Mouse (Mus musculus): ENCODE measurements around the gene Fxr2. TPM values are rescaled to one million over a fixed set of nuclear protein-coding genes. Genes with fewer than 3 reads are reported as not detected.
A peak's percentile ranks its signal among the peaks of the same experiment; 100 is the strongest.
"Not testable (repeated sequence)": the region's sequence is repeated elsewhere in the genome, so short reads cannot be mapped to it uniquely, and the experiment has no call there.

Gene Fxr2
- polyA plus RNA-seq, 1 experiment from 2014 or later = 47.7 TPM

DNA sequence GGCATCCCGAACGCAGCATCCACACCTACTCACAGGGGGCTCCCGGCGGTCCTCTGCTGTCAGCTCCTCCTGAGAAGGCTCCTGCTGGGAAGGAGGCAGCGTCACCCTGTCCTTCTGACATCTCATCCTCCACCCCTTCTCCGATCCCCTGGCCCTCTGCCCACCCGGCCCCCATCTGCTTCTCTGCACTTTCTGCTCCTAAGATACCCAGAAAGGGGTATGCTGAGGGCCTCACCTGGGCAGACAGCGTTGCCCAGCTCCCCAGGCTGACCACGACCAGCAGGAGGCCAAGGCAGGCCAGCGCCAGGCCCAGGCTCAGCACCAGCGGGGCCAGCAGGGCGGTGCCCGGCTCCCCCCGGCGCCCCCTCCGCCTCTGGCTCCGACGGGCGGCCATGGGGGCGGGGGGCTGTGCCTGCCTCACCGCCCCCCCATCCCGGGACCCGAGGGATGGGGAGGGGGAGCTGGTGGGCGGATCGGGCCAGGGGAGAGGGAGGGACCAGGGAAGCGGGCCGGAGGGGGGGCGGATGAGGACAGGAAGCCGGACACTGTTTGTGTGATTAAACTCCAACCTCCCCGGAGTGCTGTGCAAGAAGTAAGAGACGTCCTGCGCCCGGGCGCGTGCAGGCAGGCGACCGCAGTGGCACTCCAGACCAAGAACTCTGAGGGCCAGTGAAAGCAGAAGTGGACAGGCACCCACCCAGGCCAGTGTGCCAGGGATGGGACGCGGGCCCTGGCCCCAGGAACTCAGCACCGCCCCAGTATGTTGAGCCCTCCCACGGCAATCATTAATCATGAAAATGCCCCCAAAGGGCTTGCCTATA is 62.8 kb downstream of the Fxr2 start, which contains the start of the genes Tnfsf12 and Tnfsfm13:
Gene Tnfsf12, minus strand, starts transcription at position 489 of the 821 bp plus-strand sequence.
Gene Tnfsfm13, minus strand, starts transcription at position 738 of the 821 bp plus-strand sequence.
- H3K4me1 ChIP-seq (replicated peaks; ENCODE audit: control insufficient read depth, insufficient read depth, low read length) = peaks cover 11% of the 10 kb centered on the region
- peak within 1 kb of the TSS; percentile 44 for H3K4me3 ChIP-seq (replicated peaks; ENCODE audit: low read length)
- no peaks in the 10 kb centered on the region for H3K27me3 ChIP-seq (replicated peaks; ENCODE audit: control insufficient read depth, insufficient read depth, low read length)
- H3K9ac ChIP-seq (replicated peaks; ENCODE audit: low read depth, low read length) = peak within 1 kb of the TSS; percentile 68
- peak; percentile 20; the same call in 1 of the 2 replicates for ATAC-seq
- WGBS = 2% methylated on average over 41 of the region's 41 CpGs
- no peak within 1 kb of the TSS for H3K27ac ChIP-seq (ENCODE audit: low read length)
- no peaks in the 10 kb centered on the region for H3K36me3 ChIP-seq (ENCODE audit: control insufficient read depth, insufficient read depth)
- H3K9me3 ChIP-seq (ENCODE audit: control insufficient read depth, low read length) = no peaks in the 10 kb centered on the region
- H3K4me2 ChIP-seq (ENCODE audit: low read length) = peak within 1 kb of the TSS; percentile 90

DNA sequence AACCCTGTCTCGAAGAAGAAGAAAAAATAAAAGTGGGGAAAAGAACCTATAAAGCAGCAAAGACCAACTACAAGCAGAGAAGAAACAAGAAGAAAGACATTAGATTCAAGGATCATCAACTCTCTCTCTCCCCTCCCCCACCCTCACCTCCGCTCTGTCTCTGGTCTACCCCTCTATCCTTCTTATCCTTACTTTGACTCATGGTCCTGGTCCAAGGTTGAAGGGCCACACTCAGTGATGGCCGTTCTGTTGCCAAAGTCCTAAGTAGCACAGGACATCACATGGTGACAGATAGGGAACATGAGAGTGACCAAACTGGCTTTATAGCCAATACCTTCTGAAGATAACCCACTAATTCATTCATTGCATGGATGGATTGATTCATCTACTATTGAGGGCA is 64.6 kb downstream of the Fxr2 start:
- no peaks in the 10 kb centered on the region for H3K27me3 ChIP-seq (replicated peaks; ENCODE audit: control insufficient read depth, insufficient read depth, low read length)

DNA sequence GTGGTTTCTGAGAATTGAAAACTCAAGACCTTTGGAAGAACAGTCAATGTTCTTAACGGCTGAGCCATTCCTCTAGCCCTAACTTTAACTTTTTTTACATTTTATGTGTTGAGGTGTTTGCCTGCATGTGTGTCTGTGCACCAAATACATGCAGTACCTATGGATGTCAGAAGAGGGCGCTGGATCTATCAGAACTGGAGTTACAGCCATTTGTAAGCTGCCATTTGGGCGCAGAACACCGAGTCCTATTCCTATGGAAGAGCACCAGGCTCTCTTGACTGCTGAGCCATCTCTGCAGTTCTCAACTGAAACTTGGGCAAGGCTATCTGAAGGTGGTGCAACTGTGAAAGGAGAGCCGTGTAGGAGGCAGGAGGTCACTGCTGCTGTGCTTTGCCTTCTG is 65.8 kb downstream of the Fxr2 start:
- Histone ChIP-seq H3K27me3 (replicated peaks; ENCODE audit: control insufficient read depth, insufficient read depth, low read length) (no peaks in the 10 kb centered on the region), H3K4me3 (replicated peaks; ENCODE audit: low read length) (no peak overlapping the region), H3K9me3 (ENCODE audit: control insufficient read depth, low read length) (no peaks in the 10 kb centered on the region), H3K36me3 (ENCODE audit: control insufficient read depth, insufficient read depth) (no peaks in the 10 kb centered on the region), H3K27ac (ENCODE audit: low read length) (no peak overlapping the region), H3K4me2 (ENCODE audit: low read length) (no peak overlapping the region), H3K9ac (replicated peaks; ENCODE audit: low read depth, low read length) (no peak overlapping the region), H3K4me1 (replicated peaks; ENCODE audit: control insufficient read depth, insufficient read depth, low read length) (peaks cover 11% of the 10 kb centered on the region)
- no peak for ATAC-seq
- WGBS = 70% methylated on average over 5 of the region's 5 CpGs

More for the DNA sequence above, 64.6 kb downstream of the Fxr2 start:
- no peak for ATAC-seq
- H3K4me3 ChIP-seq (replicated peaks; ENCODE audit: low read length) = no peak overlapping the region
- no peak overlapping the region for H3K9ac ChIP-seq (replicated peaks; ENCODE audit: low read depth, low read length)
- H3K9me3 ChIP-seq (ENCODE audit: control insufficient read depth, low read length) = no peaks in the 10 kb centered on the region
- no peaks in the 10 kb centered on the region for H3K36me3 ChIP-seq (ENCODE audit: control insufficient read depth, insufficient read depth)
- peaks cover 11% of the 10 kb centered on the region for H3K4me1 ChIP-seq (replicated peaks; ENCODE audit: control insufficient read depth, insufficient read depth, low read length)
- H3K27ac ChIP-seq (ENCODE audit: low read length) = no peak overlapping the region
- WGBS = 86% methylated on average over 2 of the region's 3 CpGs
- H3K4me2 ChIP-seq (ENCODE audit: low read length) = no peak overlapping the region

DNA sequence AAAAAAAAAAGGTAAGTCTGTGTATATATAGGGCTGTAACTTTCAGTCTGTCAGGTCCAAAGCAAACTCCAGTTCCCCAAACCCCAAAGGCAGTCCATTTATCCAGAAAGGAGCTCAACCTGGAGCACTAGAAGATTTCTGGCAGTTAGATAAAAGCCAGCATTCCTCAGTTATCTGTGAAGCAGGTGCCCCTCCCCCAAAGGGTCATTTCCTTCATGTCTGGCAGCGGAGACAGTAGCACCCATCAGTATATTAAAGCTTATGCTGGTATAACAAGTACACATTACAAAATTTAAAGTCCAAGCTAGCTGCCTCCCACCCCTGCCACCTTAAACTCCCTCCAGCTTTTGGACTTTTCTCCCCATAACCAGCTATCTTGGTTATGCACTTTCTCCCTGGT is 66.8 kb downstream of the Fxr2 start:
- no peak overlapping the region for H3K9ac ChIP-seq (replicated peaks; ENCODE audit: low read depth, low read length)
- no peaks in the 10 kb centered on the region for H3K27me3 ChIP-seq (replicated peaks; ENCODE audit: control insufficient read depth, insufficient read depth, low read length)
- no peaks in the 10 kb centered on the region for H3K36me3 ChIP-seq (ENCODE audit: control insufficient read depth, insufficient read depth)
- no peaks in the 10 kb centered on the region for H3K9me3 ChIP-seq (ENCODE audit: control insufficient read depth, low read length)
- ATAC-seq = no peak
- 96% methylated on average over 1 of the region's 1 CpGs for WGBS
- no peak overlapping the region for H3K4me3 ChIP-seq (replicated peaks; ENCODE audit: low read length)
- H3K4me1 ChIP-seq (replicated peaks; ENCODE audit: control insufficient read depth, insufficient read depth, low read length) = peaks cover 11% of the 10 kb centered on the region
- no peak overlapping the region for H3K4me2 ChIP-seq (ENCODE audit: low read length)
- no peak overlapping the region for H3K27ac ChIP-seq (ENCODE audit: low read length)

DNA sequence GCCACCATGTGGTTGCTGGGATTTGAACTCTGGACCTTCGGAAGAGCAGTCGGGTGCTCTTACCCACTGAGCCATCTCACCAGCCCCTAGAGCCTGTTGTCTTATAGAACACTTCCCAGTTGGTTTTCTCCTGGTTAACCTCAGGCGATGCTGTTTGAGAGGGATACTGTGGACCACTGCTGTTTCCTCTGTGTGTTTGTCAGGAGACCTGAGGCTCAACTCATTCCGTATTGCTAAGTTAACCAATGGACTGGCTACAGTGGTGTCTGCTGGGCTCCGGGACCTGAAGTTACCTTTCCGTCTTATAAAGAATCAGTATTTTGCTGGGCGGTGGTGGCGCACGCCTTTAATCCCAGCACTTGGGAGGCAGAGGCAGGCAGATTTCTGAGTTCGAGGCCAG is 70.1 kb downstream of the Fxr2 start:
- WGBS = 91% methylated on average over 10 of the region's 10 CpGs
- not testable (repeated sequence) for ATAC-seq; H3K27ac ChIP-seq (ENCODE audit: low read length); H3K9me3 ChIP-seq (ENCODE audit: control insufficient read depth, low read length); H3K36me3 ChIP-seq (ENCODE audit: control insufficient read depth, insufficient read depth); H3K27me3 ChIP-seq (replicated peaks; ENCODE audit: control insufficient read depth, insufficient read depth, low read length); H3K4me1 ChIP-seq (replicated peaks; ENCODE audit: control insufficient read depth, insufficient read depth, low read length); H3K4me3 ChIP-seq (replicated peaks; ENCODE audit: low read length); H3K9ac ChIP-seq (replicated peaks; ENCODE audit: low read depth, low read length); H3K4me2 ChIP-seq (ENCODE audit: low read length)

MicroRNAs within 50 kb of the gene (microRNA counts, 519-probe panel; counts per million panel counts)
- microRNA mmu-miR-1934 = not detected
- 2,107 counts per million, percentile 36 among the panel's probes with 10 or more counts for microRNA mmu-miR-467f

Small RNAs within 50 kb of the gene (microRNA-seq; reads per million reads assigned to microRNA genes)
- gene Mir1934 (1.0 reads per million), gene Mir467f (not detected)

Other genes starting within 250 kb of the Fxr2 start
- gene Naa38, start 237.5 kb upstream of the Fxr2 start, polyA plus RNA-seq (2015; fragmentation: Nextera tagmentation; extraction: Ambion mirVana) = 79.2 and 86.1 TPM in 2 replicates
- gene Cyb5d1, start 237.4 kb upstream of the Fxr2 start, polyA plus RNA-seq (2015; fragmentation: Nextera tagmentation; extraction: Ambion mirVana) = 42.5 and 44.2 TPM in 2 replicates
- 5.9 and 6.2 TPM in 2 replicates for gene Tmem88, start 234.8 kb upstream of the Fxr2 start, polyA plus RNA-seq (2015; fragmentation: Nextera tagmentation; extraction: Ambion mirVana)
- gene Kdm6b, start 219.3 kb upstream of the Fxr2 start, polyA plus RNA-seq (2015; fragmentation: Nextera tagmentation; extraction: Ambion mirVana) = 48.4 and 52.8 TPM in 2 replicates
- 3.5 and 3.7 TPM in 2 replicates for gene Dnah2, start 83.9 kb upstream of the Fxr2 start, polyA plus RNA-seq (2015; fragmentation: Nextera tagmentation; extraction: Ambion mirVana)
- gene Efnb3, start 72.8 kb upstream of the Fxr2 start, polyA plus RNA-seq (2015; fragmentation: Nextera tagmentation; extraction: Ambion mirVana) = 95.7 and 123 TPM in 2 replicates
- gene Wrap53, start 52.7 kb upstream of the Fxr2 start, polyA plus RNA-seq (2015; fragmentation: Nextera tagmentation; extraction: Ambion mirVana) = 27.3 and 28.6 TPM in 2 replicates
- 103 and 109 TPM in 2 replicates for gene Trp53, start 52.6 kb upstream of the Fxr2 start, polyA plus RNA-seq (2015; fragmentation: Nextera tagmentation; extraction: Ambion mirVana)
- gene Atp1b2, start 27.0 kb upstream of the Fxr2 start, polyA plus RNA-seq (2015; fragmentation: Nextera tagmentation; extraction: Ambion mirVana) = 30.2 and 33.8 TPM in 2 replicates
- not detected in 2 replicates for gene Shbg, start 15.1 kb upstream of the Fxr2 start, polyA plus RNA-seq (2015; fragmentation: Nextera tagmentation; extraction: Ambion mirVana)
- 17.3 and 23.8 TPM in 2 replicates for gene Sat2, start 11.0 kb upstream of the Fxr2 start, polyA plus RNA-seq (2015; fragmentation: Nextera tagmentation; extraction: Ambion mirVana)
- not detected in 2 replicates for gene Sox15, start 22.3 kb downstream of the Fxr2 start, polyA plus RNA-seq (2015; fragmentation: Nextera tagmentation; extraction: Ambion mirVana)
- 82.1 and 90.4 TPM in 2 replicates for gene Mpdu1, start 29.7 kb downstream of the Fxr2 start, polyA plus RNA-seq (2015; fragmentation: Nextera tagmentation; extraction: Ambion mirVana)
- gene Cd68, start 33.2 kb downstream of the Fxr2 start, polyA plus RNA-seq (2015; fragmentation: Nextera tagmentation; extraction: Ambion mirVana) = 6.4 and 7.8 TPM in 2 replicates
- gene Eif4a1, start 39.4 kb downstream of the Fxr2 start, polyA plus RNA-seq (2015; fragmentation: Nextera tagmentation; extraction: Ambion mirVana) = 563 and 599 TPM in 2 replicates
- 97.0 and 115 TPM in 2 replicates for gene Senp3, start 49.1 kb downstream of the Fxr2 start, polyA plus RNA-seq (2015; fragmentation: Nextera tagmentation; extraction: Ambion mirVana)
- 0.34 and 0.46 TPM in 2 replicates for gene Tnfsf13, start 52.8 kb downstream of the Fxr2 start, polyA plus RNA-seq (2015; fragmentation: Nextera tagmentation; extraction: Ambion mirVana)
- gene Tnfsf12, start 62.9 kb downstream of the Fxr2 start, polyA plus RNA-seq (2015; fragmentation: Nextera tagmentation; extraction: Ambion mirVana) = 1.1 and 1.2 TPM in 2 replicates
- 0.81 and 1.2 TPM in 2 replicates for gene Tnfsfm13, start 63.1 kb downstream of the Fxr2 start, polyA plus RNA-seq (2015; fragmentation: Nextera tagmentation; extraction: Ambion mirVana)
- 16.4 and 18.1 TPM in 2 replicates for gene Polr2a, start 125.6 kb downstream of the Fxr2 start, polyA plus RNA-seq (2015; fragmentation: Nextera tagmentation; extraction: Ambion mirVana)
- 0.16 and 0.18 TPM in 2 replicates for gene Slc35g3, start 129.0 kb downstream of the Fxr2 start, polyA plus RNA-seq (2015; fragmentation: Nextera tagmentation; extraction: Ambion mirVana)
- gene Zbtb4, start 132.9 kb downstream of the Fxr2 start, polyA plus RNA-seq (2015; fragmentation: Nextera tagmentation; extraction: Ambion mirVana) = 3.3 and 3.6 TPM in 2 replicates
- gene Chrnb1, start 163.0 kb downstream of the Fxr2 start, polyA plus RNA-seq (2015; fragmentation: Nextera tagmentation; extraction: Ambion mirVana) = 1.2 TPM in 2 replicates
- 5.2 and 5.9 TPM in 2 replicates for gene Fgf11, start 168.9 kb downstream of the Fxr2 start, polyA plus RNA-seq (2015; fragmentation: Nextera tagmentation; extraction: Ambion mirVana)
- 0.45 and 0.77 TPM in 2 replicates for gene Tmem102, start 172.6 kb downstream of the Fxr2 start, polyA plus RNA-seq (2015; fragmentation: Nextera tagmentation; extraction: Ambion mirVana)
- gene Gm39566, start 182.3 kb downstream of the Fxr2 start, polyA plus RNA-seq (2015; fragmentation: Nextera tagmentation; extraction: Ambion mirVana) = not detected in 2 replicates
- not detected in 2 replicates for gene Spem2, start 185.5 kb downstream of the Fxr2 start, polyA plus RNA-seq (2015; fragmentation: Nextera tagmentation; extraction: Ambion mirVana)
- 0.72 and 0.75 TPM in 2 replicates for gene Spem1, start 189.2 kb downstream of the Fxr2 start, polyA plus RNA-seq (2015; fragmentation: Nextera tagmentation; extraction: Ambion mirVana)
- gene Nlgn2, start 204.8 kb downstream of the Fxr2 start, polyA plus RNA-seq (2015; fragmentation: Nextera tagmentation; extraction: Ambion mirVana) = 18.7 and 22.8 TPM in 2 replicates
- 254 and 272 TPM in 2 replicates for gene Tmem256, start 205.5 kb downstream of the Fxr2 start, polyA plus RNA-seq (2015; fragmentation: Nextera tagmentation; extraction: Ambion mirVana)
- gene Plscr3, start 213.4 kb downstream of the Fxr2 start, polyA plus RNA-seq (2015; fragmentation: Nextera tagmentation; extraction: Ambion mirVana) = 55.0 and 57.7 TPM in 2 replicates
- gene Tnk1, start 225.7 kb downstream of the Fxr2 start, polyA plus RNA-seq (2015; fragmentation: Nextera tagmentation; extraction: Ambion mirVana) = 0.29 and 0.39 TPM in 2 replicates
- not detected in 2 replicates for gene Tmem95, start 245.0 kb downstream of the Fxr2 start, polyA plus RNA-seq (2015; fragmentation: Nextera tagmentation; extraction: Ambion mirVana)
- gene Kctd11, start 248.4 kb downstream of the Fxr2 start, polyA plus RNA-seq (2015; fragmentation: Nextera tagmentation; extraction: Ambion mirVana) = 1.3 and 1.9 TPM in 2 replicates

All from forebrain, embryonic 16.5 days (tissue).